Mouse (Mus musculus) liver, postnatal 0 days (tissue): Measurements from ENCODE around the gene Rnf150.

Source experiments
- CTCF ChIP-seq: sonication (generic); IDR thresholded peaks from 2 replicates; pipeline ENCODE4 v1.5.1; 2016; ENCODE audit warnings: antibody characterized with exemption, low read depth
- EP300 ChIP-seq: IDR thresholded peaks from 2 replicates; pipeline ENCODE4 v1.6.1; 2016; ENCODE audit warnings: antibody characterized with exemption, low read depth, mild to moderate bottlenecking

- TF ChIP-seq CTCF (no peak), EP300 (no peak)
Measured at GRCm38 (mm10) chr8:83061873-83062272, 198.7 kb downstream of the Rnf150 start.
